Mouse (Mus musculus): Measurements from ENCODE around the gene Polr3f.

Gene Polr3f

DNA sequence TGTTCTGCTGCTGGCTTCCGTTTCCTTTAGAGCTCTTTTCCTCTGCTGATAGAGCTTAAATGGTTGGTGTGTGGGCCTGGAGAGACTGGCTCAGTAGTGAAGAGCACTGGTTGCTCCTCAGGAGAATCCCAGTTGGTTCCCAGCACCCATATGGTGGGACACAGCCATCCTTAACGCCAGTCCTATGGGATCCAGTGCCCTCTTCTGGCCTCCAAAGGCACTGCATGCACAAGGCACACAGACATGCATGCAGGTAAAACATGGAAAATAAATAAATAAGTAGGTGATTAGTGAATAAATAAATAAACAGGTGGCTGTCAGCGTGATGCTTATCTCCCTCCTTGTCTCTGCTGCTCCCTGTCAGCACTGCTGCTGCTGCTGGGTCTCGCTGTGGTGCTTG, 61.2 kb downstream of the Polr3f start:
- no peak for DNase-seq (ENCODE audit: low spot score in 2 of 2)
